Mouse (Mus musculus) heart, embryonic 11.5 days (tissue): ENCODE results near the gene Cfh. TPM values are rescaled to one million over a fixed set of nuclear protein-coding genes. Genes with fewer than 3 reads are reported as not detected.
"Not testable (repeated sequence)": the region's sequence is repeated elsewhere in the genome, so short reads cannot be mapped to it uniquely, and the experiment has no call there.

Experiments
- ATAC-seq: fragments of 200-750 bp; cut with Nextera tagmentation; replicated peaks from 2 replicates; pipeline ENCODE4 v1.8.0; 2017; ENCODE audit warnings: moderate library complexity; ENCODE audit not compliant: insufficient number of reproducible peaks, low FRiP score, low TSS enrichment
- H3K27ac ChIP-seq: fragments of 300-500 bp; sonication (generic); 2 replicates; pipeline ENCODE4 v1.5.1; 2014; ENCODE audit warnings: mild to moderate bottlenecking, low read depth, low read length
- H3K27me3 ChIP-seq: fragments of 300-500 bp; sonication (generic); 2 replicates; pipeline ENCODE4 v1.6.1; 2014; ENCODE audit warnings: mild to moderate bottlenecking, low read length, mixed read lengths; ENCODE audit not compliant: control insufficient read depth, insufficient read depth
- H3K36me3 ChIP-seq: fragments of 300-500 bp; sonication (generic); 2 replicates; pipeline ENCODE4 v1.6.1; 2014; ENCODE audit warnings: mild to moderate bottlenecking, low read length, moderate library complexity, mixed read lengths; ENCODE audit not compliant: control insufficient read depth, insufficient read depth
- H3K4me1 ChIP-seq: fragments of 300-500 bp; sonication (generic); 2 replicates; pipeline ENCODE4 v1.6.1; 2014; ENCODE audit warnings: low read length; ENCODE audit not compliant: control insufficient read depth, insufficient read depth
- H3K4me2 ChIP-seq: fragments of 300-500 bp; sonication (generic); 2 replicates; pipeline ENCODE4 v1.6.1; 2014; ENCODE audit warnings: mild to moderate bottlenecking, moderate library complexity
- H3K4me3 ChIP-seq: fragments of 300-500 bp; sonication (generic); 2 replicates; pipeline ENCODE4 v1.5.1; 2014; ENCODE audit warnings: low read depth, low read length
- H3K9ac ChIP-seq: fragments of 300-500 bp; sonication (generic); 2 replicates; pipeline ENCODE4 v1.6.1; 2014; ENCODE audit warnings: mild to moderate bottlenecking, low read depth, low read length, moderate library complexity
- H3K9me3 ChIP-seq: fragments of 300-500 bp; sonication (generic); replicated peaks from 2 replicates; pipeline ENCODE4 v1.6.1; 2016; ENCODE audit warnings: low read length; ENCODE audit not compliant: control insufficient read depth
- WGBS: fragments of 180-500 bp; shearing (Covaris S2); extraction: QIAGEN DNeasy Blood & Tissue Kit; methylation state at CpG from one replicate; pipeline ENCODE4 v1.1.7; 2014; ENCODE audit not compliant: insufficient replicate concordance; 5-methylcytosine and 5-hydroxymethylcytosine counted together
- polyA plus RNA-seq: library from polyadenylated mRNA; unstranded; fragments of >200 nt; fragmentation: Nextera tagmentation; extraction: Ambion mirVana; gene quantifications from 2 replicates; pipeline ENCODE4 v1.2.1, GENCODE M21; 2014

The Cfh gene
- 12.3 and 14.7 TPM in 2 replicates for polyA plus RNA-seq

GRCm38 (mm10) chr1:140183664-140184063 is at the start of gene Cfh:
Cfh (minus strand) TSS chr1:140183764.
- H3K9me3 ChIP-seq, H3K4me2 ChIP-seq, H3K36me3 ChIP-seq, H3K27me3 ChIP-seq, H3K9ac ChIP-seq, H3K27ac ChIP-seq, H3K4me3 ChIP-seq, H3K4me1 ChIP-seq, ATAC-seq: not testable (repeated sequence)

GRCm38 (mm10) chr1:140226673-140227072 is 43.1 kb upstream of the Cfh start:
- no peak overlapping the region for H3K4me2 ChIP-seq
- no peak overlapping the region for H3K4me3 ChIP-seq
- H3K27me3 ChIP-seq: no peaks in the 10 kb centered on the region
- H3K9me3 ChIP-seq: no peaks in the 10 kb centered on the region
- no peak overlapping the region for H3K27ac ChIP-seq
- H3K4me1 ChIP-seq: no peaks in the 10 kb centered on the region
- no peak overlapping the region for H3K9ac ChIP-seq
- H3K36me3 ChIP-seq: no peaks in the 10 kb centered on the region
- WGBS: 62% methylated on average over 8 of the region's 8 CpGs
- no peak for ATAC-seq

GRCm38 (mm10) chr1:140225221-140225620 is 41.7 kb upstream of the Cfh start:
- 56% methylated on average over 3 of the region's 3 CpGs for WGBS

GRCm38 (mm10) chr1:140205329-140205728 is 21.8 kb upstream of the Cfh start:
- Histone ChIP-seq H3K4me1 (no peaks in the 10 kb centered on the region), H3K4me3 (no peak overlapping the region), H3K4me2 (no peak overlapping the region), H3K9ac (no peak overlapping the region), H3K36me3 (no peaks in the 10 kb centered on the region), H3K27ac (no peak overlapping the region), H3K9me3 (no peaks in the 10 kb centered on the region), H3K27me3 (no peaks in the 10 kb centered on the region)
- no peak for ATAC-seq
- WGBS: 79% methylated on average over 2 of the region's 2 CpGs

More at GRCm38 (mm10) chr1:140225221-140225620, 41.7 kb upstream of the Cfh start:
- no peaks in the 10 kb centered on the region for H3K4me1 ChIP-seq
- H3K4me3 ChIP-seq: no peak overlapping the region
- no peak for ATAC-seq
- H3K9ac ChIP-seq: no peak overlapping the region
- H3K4me2 ChIP-seq: no peak overlapping the region
- H3K36me3 ChIP-seq: no peaks in the 10 kb centered on the region
- no peaks in the 10 kb centered on the region for H3K9me3 ChIP-seq
- no peaks in the 10 kb centered on the region for H3K27me3 ChIP-seq
- H3K27ac ChIP-seq: no peak overlapping the region

- ATAC-seq, H3K4me3 ChIP-seq, H3K9me3 ChIP-seq, H3K9ac ChIP-seq, H3K4me1 ChIP-seq, H3K4me2 ChIP-seq, H3K27me3 ChIP-seq, H3K36me3 ChIP-seq, H3K27ac ChIP-seq: not testable (repeated sequence)
- WGBS: 87% methylated on average over 2 of the region's 2 CpGs
Measured at GRCm38 (mm10) chr1:140188500-140188899, 4.9 kb upstream of the Cfh start.

- no peaks in the 10 kb centered on the region for H3K36me3 ChIP-seq
- H3K4me3 ChIP-seq: no peak overlapping the region
- ATAC-seq: no peak
- no peak overlapping the region for H3K27ac ChIP-seq
- no peaks in the 10 kb centered on the region for H3K27me3 ChIP-seq
- H3K4me1 ChIP-seq: 0 out of 2 replicates have a peak, but pooled peaks cover 2% of the 10 kb centered on the region
- WGBS: 37% methylated on average over 2 of the region's 2 CpGs
- no peak overlapping the region; the same call in 1 of the 2 replicates for H3K4me2 ChIP-seq
- no peak overlapping the region for H3K9ac ChIP-seq
- H3K9me3 ChIP-seq: no peaks in the 10 kb centered on the region
Measured at GRCm38 (mm10) chr1:140183208-140183607, 356 bp downstream of the Cfh start.

- 71% methylated on average over 1 of the region's 1 CpGs for WGBS
- no peak for ATAC-seq
Measured at GRCm38 (mm10) chr1:140180125-140180524, 3.4 kb downstream of the Cfh start.

GRCm38 (mm10) chr1:140175442-140175841 is 8.1 kb downstream of the Cfh start:
- Histone ChIP-seq H3K9ac (no peak overlapping the region), H3K27ac (no peak overlapping the region), H3K4me2 (no peak overlapping the region), H3K4me3 (no peak overlapping the region), H3K36me3 (no peaks in the 10 kb centered on the region), H3K27me3 (no peaks in the 10 kb centered on the region), H3K4me1 (no peaks in the 10 kb centered on the region), H3K9me3 (no peaks in the 10 kb centered on the region)
- 46% methylated on average over 2 of the region's 2 CpGs for WGBS
- ATAC-seq: no peak

More at GRCm38 (mm10) chr1:140180125-140180524, 3.4 kb downstream of the Cfh start:
- no peak overlapping the region for H3K4me2 ChIP-seq
- no peak overlapping the region for H3K27ac ChIP-seq
- H3K36me3 ChIP-seq: no peaks in the 10 kb centered on the region
- H3K4me1 ChIP-seq: 0 out of 2 replicates have a peak, but pooled peaks cover 2% of the 10 kb centered on the region
- no peak overlapping the region for H3K4me3 ChIP-seq
- no peaks in the 10 kb centered on the region for H3K27me3 ChIP-seq
- H3K9me3 ChIP-seq: no peaks in the 10 kb centered on the region
- no peak overlapping the region for H3K9ac ChIP-seq

GRCm38 (mm10) chr1:140171581-140172154 is 11.9 kb downstream of the Cfh start:
- no peak overlapping the region for H3K9ac ChIP-seq
- ATAC-seq: no peak
- H3K4me3 ChIP-seq: no peak overlapping the region
- H3K27ac ChIP-seq: no peak overlapping the region
- H3K9me3 ChIP-seq: no peaks in the 10 kb centered on the region
- 35% methylated on average over 4 of the region's 4 CpGs for WGBS
- H3K27me3 ChIP-seq: no peaks in the 10 kb centered on the region
- no peak overlapping the region for H3K4me2 ChIP-seq
- no peaks in the 10 kb centered on the region for H3K4me1 ChIP-seq
- no peaks in the 10 kb centered on the region for H3K36me3 ChIP-seq
